Mouse (Mus musculus) retina, postnatal 7 days (tissue): ENCODE measurements at regions not wholly inside any gene's neighbourhood (a gene's known extent, or its start where the extent isn't known, plus 50 kb on each side); places are given as distances from the start of the nearest gene placed in this dataset.

ENCODE experiments used
- DNase-seq: peaks from one replicate; pipeline ENCODE4 v3.0.0-alpha.2; 2012; ENCODE audit warnings: low read depth, low spot score

DNA sequence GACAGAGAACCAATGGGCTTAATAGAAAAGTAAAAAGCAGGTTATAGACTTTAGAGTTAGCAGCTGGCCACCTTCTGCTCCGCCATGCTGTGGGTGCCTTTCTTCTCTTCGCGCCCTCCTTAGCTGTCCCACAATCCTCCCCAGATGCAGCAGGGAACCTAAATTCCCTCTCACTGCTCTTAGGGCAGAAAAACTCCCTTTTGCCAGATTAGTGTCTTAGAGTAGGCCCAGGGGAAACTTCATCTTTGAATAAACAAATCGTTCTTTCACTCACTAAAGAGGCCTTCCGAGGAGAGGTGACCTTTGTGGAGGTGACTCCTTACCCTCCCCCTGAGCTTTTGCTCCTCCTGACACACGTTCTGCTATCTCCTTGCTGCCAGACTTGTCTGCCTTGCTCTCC is 157.0 kb upstream of the Six2 start:
- DNase-seq = no peak

DNA sequence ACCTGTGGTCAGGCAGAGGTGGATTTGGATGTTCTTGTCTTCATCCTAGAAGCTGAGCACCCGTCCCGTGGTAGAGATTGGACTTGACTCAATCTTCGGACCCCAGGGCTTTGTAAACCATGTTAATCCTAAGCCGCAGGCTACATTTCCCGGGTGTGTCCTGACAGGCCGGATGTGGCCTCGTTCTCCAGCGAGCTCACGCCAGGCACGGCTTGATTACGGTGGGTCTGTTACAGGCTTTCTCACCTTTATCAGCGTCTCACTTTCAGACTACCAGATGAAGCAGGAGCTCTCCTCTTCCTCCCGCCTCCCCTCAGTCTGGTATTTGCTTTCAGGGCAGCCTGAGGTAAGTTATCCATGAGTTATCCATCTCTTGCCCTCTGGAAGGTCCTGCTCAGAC is 156.4 kb upstream of the Six2 start:
- DNase-seq = no peak

DNA sequence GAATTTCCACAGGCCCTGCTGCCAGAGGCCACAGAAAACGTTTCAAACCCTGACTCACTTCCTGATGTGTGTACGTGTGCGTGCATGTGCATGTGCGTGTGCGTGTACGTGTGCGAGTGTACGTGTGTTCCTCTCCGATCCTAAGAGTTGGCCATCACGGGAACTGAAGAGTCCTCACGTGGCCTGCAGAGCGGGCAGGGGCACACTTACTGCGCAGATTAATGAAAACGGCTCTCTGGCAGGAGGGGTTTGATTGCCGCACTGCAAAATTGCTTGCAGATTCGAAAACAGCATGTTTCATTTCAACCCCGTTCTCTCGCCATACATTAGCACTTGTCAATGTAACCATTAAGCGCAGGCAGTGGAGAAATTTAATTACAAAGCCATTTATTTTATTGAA is 135.0 kb upstream of the Six2 start:
- no peak for DNase-seq

DNA sequence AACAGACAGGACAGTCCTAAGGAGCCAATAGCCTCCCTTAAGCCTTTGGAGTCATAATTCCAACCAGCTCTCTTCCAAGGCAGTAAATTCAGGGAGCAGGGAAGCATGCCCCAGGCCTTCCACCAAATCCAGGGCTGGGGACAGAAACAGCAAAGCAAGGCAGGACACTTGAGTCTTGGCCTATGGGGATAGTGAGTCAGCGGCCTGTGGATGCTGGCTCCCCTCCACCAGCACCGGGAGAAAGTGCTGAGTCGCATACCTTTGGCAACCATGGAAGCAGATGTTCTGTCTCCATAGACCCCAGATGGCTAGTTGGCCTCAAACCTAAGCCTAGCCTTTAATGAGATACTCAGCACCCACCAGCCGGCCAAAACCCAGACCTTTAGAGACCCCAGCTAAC is 133.8 kb upstream of the Six2 start:
- no peak for DNase-seq

DNA sequence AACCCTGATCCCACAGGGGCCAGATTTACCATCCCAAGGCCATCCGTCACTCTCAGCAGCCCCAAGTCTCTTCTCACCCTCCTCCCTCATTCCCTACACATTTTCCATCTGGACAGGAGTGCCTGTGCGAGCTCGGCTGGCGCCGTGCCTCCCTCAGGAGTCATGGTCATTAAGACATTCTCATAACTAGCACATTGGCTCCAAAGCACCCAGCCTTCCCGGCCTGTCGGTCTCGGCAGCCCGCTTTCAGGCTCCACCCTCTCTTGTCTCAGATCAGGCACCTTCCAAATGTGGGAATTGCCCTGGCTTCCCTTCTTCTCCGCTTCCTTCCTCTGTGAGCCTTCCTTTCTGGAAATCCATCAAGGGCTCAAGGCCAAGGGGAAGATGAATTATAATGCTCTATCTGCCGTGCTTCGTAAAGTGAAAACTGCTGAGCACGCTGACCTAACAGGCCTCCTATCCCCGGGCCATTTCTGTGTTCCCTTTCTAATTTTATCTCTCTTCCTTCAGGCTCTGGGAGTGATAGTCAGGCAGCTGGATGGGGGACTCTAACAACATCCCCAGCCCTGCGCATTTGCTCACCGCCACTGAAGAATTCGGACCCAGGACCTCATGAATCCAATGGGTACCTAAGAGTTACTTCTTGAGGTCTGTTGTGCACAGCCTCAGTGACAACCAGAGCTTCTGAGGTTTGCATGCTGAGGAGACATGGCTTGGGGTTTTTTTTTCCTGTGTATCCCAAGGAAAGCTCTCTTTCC is 130.2 kb upstream of the Six2 start:
- DNase-seq = no peak

DNA sequence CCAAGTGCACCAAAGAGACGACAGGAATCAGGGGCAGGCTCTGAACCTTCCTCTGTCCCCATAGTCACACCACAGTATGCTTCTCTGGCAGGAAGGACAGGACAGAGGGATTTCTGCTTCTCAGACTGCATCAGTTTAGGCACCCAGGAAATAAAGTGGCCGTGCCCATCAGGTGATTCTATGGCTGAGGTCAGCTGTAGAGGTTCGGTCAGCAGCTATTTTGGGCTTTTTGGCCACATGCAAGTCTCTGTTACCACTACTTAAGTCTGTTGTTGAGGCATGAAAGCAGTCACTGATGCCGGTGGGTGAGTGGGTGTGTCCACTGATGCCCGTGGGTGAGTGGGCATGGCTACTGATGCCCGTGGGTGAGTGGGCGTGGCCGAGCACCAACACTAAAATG is 128.4 kb upstream of the Six2 start:
- no peak for DNase-seq

DNA sequence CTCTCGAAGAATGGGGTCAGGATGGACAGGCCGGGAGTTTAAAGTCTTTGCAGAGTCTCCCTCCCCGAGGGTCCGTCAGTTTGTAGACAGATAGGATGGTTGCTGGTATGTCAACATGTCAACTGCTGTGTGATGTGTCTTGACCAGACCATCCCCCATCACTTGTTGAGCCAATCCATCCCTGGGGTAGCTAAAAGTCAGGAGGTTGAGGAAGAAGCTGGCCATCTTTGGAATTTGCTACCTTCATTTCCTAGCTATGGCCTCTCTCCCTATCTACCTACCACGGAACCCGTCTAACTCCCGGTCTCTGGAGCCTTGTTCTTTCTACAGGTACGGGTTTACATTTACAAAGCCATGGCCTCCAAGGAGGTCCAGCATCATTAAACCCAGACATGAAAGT is 128.0 kb upstream of the Six2 start:
- no peak for DNase-seq

DNA sequence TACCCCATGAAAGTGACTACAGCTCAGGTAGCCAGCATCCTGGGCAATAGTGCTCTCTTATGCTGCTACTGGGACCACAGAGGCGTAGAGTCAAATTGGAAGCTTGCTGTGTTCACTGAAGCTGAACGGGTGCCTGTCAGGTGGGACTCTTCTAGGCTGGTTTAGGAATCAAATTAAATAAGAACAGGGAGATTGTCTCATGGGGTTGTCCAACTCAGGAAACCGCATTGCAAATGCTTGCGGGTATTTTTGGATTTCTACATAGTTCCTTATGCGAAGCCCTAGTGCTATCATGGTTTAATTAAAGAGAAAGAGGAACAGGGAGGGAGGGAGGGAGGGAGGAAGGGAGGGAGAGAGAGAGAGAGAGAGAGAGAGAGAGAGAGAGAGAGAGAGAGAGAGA is 120.5 kb upstream of the Six2 start:
- no peak for DNase-seq

DNA sequence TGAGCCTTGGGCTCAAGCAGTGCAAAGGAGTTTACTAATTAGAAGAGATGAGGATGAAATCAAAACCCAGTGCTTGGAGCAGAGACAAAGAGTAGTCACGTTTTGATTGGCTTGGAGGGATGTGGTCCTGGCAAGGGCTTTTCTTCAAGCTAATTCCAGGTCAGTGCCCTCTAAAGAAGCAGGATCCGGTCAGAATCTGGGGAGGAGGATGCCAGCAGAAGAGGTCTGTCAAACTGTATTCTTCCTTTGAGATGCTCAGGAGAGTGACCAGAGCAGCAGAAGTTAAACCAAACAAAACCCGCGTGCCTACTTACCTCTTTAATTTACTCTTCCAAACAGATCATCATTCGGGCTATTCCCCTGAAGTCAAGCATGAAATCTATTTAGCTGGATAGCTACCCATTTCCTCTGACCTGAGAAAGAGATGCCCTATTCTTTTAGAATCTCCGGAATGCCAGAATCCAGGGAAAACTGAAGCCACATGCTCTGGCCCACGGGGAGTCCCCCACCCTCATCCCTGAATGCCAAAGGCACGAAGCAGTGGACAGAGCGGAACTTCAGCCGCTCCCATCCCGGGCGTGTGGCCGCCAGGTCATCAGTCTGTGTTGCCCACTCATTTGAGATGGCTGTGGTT is 117.8 kb upstream of the Six2 start:
- DNase-seq = no peak

DNA sequence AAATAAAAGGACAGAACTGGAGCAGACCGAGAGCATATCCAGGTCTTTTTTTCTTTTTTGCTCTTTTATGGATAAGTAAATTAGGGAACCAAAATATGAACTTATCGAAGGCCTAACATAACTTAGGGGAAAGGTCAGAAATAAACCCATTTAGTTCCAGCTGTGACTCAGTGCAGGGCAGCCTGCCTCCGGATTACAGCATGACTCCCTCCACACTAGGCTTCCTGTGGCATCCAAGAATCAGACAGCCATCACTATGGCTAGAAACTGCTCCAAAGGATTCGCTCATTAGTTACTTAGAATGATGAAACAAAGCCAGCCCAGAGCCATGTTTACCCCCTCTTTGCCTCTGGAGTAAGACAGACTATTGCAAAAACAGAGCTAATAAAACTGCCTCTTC is 116.6 kb upstream of the Six2 start:
- DNase-seq = no peak

DNA sequence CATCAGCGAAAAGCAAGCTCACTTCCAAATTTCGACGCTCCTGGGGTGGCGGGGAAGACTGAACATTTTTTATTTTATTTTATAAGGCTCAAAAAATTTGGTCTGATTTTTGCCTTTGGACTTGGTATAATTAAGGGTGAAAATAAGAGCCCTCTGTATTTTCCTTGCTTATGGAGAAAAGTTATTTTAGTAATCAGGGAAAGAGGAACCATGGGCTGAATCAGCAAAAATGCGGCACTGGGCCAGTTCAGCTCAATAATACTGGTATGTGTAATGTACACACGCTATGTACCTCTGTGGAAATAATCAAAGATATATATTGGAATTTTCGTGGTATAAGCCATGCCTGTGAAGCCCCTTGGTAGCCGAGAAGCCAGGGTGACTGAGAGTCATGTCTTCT is 113.7 kb upstream of the Six2 start:
- no peak for DNase-seq

DNA sequence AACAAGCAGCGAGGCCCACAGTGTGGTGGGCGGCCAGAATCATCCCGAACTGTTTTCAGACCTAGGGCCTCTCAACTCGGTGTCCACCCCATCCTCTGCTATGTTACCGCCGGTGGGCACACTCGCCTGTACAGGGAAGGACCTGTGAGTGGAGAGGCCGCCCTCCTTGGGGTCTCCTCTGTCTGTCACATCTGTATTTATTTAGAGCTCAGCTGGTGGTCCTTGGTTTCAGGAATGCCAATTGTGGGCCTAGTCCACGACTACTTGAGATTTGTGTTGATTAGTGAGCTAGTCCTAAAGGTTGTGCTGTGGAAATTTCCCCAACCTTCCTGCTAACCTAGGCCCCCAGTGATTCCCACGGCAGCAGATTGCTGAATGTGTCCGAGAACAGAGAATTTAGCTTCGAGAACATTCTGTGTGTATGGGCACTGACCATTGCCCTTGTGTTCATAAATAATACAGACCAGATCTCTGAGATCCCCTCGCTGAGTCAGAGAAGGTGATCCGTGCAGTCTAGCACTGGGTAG is 113.1 kb upstream of the Six2 start:
- no peak for DNase-seq

DNA sequence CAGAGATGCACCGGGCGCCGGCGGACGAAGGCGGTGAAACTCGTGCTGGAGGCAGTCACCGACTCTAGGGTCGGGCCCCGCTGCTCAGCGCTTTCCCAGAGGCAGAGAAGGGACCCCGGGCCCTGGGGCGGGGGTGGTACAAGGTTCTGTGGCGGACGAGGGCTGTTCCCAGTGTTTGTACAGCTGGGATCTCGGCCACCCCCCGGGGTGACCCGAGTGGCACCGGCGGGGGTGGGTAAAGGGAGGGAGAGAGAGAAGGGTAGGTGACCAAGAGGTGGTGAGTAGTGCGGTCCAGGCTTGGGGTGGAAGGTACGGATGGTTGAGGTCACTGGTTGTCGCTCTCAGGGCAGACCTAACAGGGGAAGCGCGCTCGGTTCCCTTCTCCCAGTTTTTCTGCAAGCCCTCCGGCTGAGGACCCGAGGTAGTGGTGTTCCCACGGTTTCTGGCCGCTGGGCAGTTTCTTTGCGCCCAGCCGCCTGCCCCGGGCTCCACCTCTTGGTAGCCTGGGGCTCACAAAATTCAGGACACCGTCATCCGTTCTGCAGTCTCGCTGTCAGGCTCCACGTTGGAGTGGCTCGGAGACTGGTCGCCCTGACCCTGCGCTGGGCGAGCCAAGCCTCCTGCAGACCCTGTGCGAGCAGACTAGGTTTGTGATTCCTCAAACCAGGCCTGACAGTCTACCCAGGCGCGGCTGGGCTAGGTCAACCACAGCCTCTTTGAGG is 112.4 kb upstream of the Six2 start:
- no peak for DNase-seq

DNA sequence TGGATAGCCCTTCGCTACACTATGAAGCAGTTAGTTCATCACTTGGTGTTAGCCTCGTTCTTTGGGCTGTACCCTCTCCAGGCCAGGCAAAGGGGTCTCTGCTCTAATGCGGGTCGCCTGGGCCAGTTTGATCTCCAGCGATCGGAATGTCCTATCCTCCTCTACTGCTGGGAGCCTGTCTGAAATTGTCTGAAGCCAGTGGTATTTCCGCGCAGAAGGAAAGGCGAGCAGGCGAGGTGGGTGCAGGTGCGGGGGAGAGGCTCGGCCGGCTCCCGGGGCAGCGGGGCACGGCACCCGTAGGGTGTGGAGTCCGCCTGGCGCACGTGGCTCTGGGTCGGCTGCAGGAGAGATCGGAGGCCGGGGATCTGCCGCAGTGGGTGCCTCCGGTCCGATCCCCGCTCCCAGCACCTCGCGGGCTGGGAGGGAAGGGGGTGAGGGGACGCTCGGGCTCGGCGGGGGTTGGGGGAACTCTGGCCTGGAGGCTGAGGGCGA is 111.8 kb upstream of the Six2 start:
- DNase-seq = no peak

DNA sequence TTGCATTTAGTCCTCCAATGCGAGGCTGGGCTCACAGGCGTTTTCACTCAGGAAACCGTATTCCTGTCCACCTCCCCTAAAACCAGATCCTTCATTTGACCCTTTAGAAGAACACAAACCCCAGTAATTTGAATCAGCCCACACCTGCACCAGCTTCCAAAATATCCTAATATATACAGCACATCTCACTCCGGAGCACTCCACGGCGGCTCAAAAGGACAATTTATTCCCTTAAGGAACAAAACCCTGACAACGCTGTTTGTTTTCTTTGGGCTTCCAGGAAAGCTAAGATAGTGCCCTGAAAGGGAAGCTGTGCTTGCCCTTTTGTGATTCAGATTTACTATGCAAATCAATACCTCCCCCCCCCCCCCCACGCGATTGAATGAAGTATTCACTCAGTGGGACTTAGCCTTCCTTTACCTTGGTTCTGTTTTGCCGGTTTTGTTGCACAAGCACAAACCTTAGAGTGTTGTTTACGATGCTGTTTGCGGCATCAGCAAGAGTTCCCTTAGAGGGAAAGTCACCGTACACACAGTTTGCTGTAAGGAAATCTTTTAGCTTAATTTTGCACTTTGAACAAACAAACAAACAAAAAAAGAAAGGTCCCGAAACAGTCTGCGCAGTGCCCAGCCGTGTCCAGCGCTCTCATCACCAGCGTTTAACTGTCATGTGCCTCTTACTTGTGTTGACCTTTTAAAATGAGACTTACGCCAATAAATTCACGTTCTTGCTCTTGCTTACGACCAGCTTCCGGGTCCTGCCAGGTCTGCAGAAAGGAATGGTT is 111.2 kb upstream of the Six2 start:
- no peak for DNase-seq

DNA sequence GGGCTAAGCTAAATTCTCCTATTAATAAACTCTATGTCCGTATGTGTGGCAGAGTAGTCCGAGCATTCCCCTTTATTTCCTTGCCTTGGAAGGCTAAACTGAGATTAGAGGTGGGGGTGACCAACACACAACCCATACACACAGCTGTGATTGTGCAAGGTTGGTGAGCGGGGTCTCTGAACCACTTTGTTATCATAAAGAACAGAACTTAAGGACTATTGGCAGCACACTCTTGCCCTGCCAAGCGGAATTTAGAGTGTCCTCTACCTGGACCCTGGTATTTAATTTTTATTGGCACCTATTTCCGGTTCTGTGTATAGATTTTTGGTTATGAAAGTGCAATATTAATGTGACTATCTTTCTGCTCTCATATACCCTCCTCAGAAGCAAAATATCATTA is 109.7 kb upstream of the Six2 start:
- DNase-seq = no peak

DNA sequence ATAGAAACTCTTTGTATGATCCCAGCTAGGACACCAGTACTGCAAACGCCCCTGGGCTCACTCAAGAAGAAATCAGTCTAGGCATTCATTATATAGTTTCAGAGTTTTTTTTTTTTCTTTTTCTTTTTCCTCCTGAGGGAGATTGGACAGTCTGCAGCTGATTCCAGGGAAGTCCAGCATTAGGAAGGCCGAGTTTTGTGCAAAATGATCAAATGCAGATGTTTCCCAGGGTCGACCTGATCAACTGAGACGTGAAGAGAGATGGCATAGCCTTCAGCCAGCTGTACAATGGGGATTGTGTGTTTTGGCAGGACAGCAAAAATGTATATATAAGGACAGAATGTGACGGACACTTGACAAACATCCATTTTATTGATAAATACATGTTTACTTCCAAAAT is 107.7 kb upstream of the Six2 start:
- no peak for DNase-seq

DNA sequence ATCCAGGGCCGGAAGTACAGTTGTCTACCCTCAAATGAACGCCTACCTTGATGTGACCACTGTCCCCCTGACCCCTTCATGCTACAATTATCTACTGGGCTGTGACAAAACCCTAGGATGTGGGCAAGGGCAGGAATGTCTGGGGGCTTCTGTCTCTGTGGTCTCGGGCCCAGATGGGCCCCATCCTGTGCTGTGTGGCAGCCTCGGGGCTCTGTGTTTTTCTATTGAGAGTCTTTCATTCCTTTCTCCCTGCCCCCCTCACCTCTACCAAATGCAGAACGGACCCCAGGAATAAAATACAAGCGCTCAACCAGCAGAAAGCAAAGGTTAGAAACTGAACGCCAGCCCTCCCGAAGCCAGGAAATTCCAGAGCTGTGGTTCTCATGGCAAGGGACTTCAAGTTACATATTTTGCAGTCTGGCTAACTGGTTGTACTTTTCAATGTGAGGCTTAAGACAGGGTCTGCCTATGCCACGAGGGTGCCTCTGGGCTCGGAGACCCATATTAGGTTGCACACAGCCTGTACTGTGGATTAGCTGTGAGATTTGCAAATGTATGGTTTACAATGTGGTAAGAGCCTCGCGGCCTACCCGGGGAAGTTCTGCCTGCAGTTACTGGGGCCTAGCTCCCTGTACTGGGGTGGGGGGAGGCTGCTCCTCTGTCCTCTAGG is 97.7 kb upstream of the Six2 start:
- no peak for DNase-seq

DNA sequence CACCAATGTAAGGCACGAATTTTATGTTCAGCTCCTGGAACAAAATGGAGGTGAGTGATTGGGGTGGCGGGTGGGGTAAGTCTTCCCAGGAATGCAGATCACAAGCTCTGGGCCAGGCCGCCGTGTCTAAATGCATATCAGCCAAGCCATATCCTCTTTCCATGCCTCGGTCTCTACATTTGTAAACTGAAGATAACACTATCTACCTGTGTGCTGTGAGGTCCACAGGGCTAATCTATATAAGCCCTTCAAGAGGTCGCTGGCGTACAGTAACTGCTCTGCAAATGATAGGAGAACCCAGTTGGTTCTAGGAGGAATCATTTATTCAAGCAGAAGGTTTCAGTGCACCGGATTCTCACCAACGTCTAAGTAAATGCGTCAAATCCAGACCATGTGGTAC is 92.4 kb upstream of the Six2 start:
- DNase-seq = no peak

DNA sequence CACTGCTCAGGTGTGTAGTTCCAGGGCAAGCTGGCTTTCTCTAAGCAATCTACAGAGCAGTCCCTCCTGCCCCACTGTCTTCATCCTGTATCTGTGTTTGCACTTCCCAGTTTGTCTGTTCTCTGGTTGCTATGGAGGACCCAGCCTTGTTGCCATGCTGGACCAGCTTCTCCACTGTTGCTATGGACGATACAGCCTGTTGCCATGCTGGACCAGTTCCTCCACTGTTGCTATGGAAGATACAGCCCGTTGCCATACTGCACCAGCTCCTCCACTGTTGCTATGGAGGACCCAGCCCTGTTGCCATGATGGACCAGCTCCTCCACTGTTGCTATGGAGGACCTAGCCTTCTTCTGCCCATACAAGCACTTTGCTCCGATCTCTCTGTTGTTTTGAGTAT is 88.8 kb upstream of the Six2 start:
- no peak for DNase-seq

DNA sequence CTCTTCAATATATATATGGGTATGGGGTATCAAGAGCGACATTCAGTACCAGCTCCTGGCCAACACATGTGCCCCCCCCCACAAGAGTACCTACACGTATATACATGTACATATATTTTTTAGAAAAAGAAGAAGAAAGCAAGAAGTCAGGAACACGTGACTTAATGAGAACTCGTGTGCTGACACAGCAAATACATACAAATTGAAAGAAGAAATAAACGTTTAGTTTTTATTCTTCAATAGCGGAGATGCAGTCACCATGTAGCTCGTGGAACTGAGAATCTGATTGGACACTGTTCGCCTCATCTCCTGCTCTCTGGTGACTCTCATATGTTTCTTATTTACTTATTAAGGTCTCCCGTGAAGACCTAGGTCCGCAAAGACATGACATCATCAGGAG is 80.3 kb upstream of the Six2 start:
- no peak for DNase-seq
